Mouse (Mus musculus): ENCODE measurements around the gene Slc2a3.
"Not testable (repeated sequence)": the region's sequence is repeated elsewhere in the genome, so short reads cannot be mapped to it uniquely, and the experiment has no call there.

Slc2a3 gene

GRCm38 (mm10) chr6:122810022-122810614 is 8.7 kb upstream of the Slc2a3 start:
- DNase-seq (ENCODE audit: low read depth) = peak; percentile 94

- peak; percentile 91 for DNase-seq (ENCODE audit: low read depth)
These were observed 3.0 kb upstream of the Slc2a3 start for GRCm38 (mm10) chr6:122804418-122804817.

- DNase-seq (ENCODE audit: low read depth) = peak; percentile 76
These were observed 518 bp upstream of the Slc2a3 start for GRCm38 (mm10) chr6:122801801-122802514.

DNA sequence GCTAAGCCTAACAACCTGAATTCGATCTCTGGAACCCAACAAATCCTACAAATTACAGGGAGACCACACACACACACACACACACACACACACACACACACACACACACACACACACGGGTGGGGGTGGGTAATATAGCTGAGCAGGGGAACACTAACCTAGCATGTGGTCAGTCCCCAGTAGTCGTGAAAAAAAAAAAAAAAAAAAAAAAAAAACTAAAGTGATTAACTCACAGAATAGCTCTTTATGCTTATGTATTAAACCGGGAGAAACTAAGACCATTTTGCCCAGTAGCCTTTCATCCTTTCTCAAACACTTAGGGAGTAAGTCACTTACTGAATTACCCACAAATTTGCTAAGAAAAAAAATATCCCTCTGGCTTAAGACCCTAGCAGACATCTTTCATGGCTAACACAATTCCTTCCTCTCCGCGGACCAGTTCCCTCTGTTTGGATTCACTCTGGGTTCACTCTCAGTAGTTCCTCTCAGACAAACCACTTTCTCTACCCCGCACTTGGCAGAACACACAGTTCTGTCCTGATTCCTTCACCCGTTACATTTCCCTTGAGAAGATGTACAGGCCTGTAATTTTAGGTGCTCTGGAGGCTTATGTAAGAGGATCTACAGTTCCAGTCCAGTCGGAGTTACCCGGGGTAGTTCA is 670 bp downstream of the Slc2a3 start:
- peak; percentile 66 for DNase-seq (ENCODE audit: low read depth)

GRCm38 (mm10) chr6:122795254-122795935 is 6.0 kb downstream of the Slc2a3 start:
- DNase-seq (ENCODE audit: low read depth) = no peak

- peak; percentile 88 for DNase-seq (ENCODE audit: low read depth)
These were observed 15.2 kb downstream of the Slc2a3 start for GRCm38 (mm10) chr6:122786275-122786674.

DNA sequence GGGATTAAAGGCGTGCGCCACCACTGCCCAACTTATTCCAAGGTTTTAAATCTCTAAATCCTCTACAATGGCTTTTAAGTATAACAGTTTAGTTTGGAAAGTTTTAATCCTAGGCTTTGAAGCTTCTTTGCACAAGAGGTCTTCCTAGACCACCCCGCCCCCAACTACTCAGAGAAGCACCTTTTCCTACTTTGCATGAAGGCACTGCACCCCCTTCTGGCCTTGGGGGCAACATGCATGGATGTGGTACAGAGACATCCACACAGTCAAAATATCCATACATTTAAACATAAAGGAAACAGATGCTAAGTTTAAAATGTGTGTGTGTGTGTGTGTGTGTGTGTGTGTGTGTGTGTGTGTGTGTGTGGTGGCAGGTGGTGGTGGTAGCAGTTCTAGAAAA is 16.6 kb downstream of the Slc2a3 start:
- no peak for DNase-seq (ENCODE audit: low read depth)

GRCm38 (mm10) chr6:122782164-122782563 is 19.3 kb downstream of the Slc2a3 start:
- no peak for DNase-seq (ENCODE audit: low read depth)

DNA sequence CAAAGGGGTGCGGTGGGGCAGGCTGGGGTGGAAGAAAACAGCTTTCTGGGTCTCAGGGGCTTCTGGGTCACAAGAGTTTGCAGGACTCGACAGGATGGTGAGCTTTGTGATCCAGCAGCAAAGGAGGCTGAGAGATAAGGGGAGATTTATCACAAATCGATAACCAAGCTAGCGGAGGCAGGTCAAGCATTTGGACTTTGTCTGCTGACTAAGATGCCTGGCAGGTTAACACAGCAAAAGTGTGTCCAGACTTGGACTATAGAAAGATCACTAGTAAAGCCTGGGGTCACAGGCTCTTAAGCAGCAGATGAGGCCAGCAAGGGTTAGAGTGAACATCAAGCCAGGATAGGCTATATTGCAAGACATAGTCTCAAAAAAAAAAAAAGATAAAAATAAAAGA is 20.3 kb downstream of the Slc2a3 start:
- DNase-seq (ENCODE audit: low read depth) = no peak

DNA sequence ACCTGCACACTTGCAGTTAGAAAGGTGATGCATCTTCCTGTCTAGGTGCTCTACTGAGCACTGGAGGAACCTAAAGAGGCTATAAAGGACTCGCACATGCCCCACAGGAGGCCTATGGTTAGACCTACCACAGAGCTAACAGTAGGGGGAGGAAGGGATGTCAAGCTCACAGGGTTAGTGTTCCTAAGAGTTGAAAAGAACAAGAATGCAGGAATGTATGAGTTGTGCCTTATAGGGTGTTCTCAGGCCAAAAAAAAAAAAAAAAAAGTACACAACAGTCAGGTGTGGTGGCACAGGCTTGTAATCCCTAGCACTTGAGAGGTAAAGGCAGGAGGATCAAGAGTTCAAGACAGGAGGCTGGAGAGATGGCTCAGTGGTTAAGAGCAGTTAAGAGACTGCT is 21.5 kb downstream of the Slc2a3 start:
- no peak for DNase-seq (ENCODE audit: low read depth)

DNA sequence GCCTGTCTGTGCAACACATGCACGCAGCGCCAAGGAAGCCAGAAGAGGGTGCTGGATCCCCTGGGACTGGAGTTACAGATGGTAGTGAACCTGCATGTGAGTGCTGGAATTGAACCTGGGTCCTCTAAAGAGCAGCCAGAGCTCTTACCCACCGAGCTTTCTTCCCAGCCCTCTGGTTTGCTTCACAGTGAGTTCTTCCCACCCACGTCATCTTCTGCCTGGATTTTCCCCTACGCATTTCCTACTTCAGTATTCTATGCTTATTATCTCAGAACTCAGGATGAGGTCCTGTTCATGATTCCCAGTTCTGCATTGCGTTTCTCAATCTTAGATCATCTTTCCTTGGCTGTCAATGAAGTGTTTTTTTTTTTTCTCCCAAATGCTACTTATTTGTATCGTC is 25.4 kb downstream of the Slc2a3 start:
- no peak for DNase-seq (ENCODE audit: low read depth)

GRCm38 (mm10) chr6:122774345-122774744 is 27.1 kb downstream of the Slc2a3 start:
- DNase-seq (ENCODE audit: low read depth) = no peak

GRCm38 (mm10) chr6:122772701-122773100 is 28.7 kb downstream of the Slc2a3 start:
- no peak for DNase-seq (ENCODE audit: low read depth)

GRCm38 (mm10) chr6:122770760-122771315 is 30.6 kb downstream of the Slc2a3 start:
- DNase-seq (ENCODE audit: low read depth) = no peak

- no peak for DNase-seq (ENCODE audit: low read depth)
These were observed 31.4 kb downstream of the Slc2a3 start for GRCm38 (mm10) chr6:122769771-122770759.

DNA sequence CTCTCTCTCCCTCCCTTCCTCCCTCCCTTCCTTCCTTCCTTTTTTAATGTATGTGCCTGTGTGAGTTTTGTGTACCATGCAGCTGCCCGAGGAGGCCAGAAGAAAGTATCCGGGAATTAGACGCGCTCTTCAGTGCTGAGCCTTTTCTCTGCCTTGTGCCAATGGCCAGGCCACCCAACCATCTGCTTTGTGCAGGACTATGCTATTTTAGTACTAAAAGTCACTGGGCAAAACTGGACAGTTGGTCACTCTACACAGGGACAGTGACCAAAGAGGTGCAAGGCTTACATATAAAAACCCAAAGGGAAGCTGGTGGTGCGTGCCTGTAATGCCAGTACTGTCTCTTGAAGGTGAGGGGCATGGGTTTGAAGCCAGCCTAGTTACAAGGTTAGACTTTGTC is 33.2 kb downstream of the Slc2a3 start:
- no peak for DNase-seq (ENCODE audit: low read depth)

GRCm38 (mm10) chr6:122767012-122767411 is 34.4 kb downstream of the Slc2a3 start:
- not testable (repeated sequence) for DNase-seq (ENCODE audit: low read depth)

DNA sequence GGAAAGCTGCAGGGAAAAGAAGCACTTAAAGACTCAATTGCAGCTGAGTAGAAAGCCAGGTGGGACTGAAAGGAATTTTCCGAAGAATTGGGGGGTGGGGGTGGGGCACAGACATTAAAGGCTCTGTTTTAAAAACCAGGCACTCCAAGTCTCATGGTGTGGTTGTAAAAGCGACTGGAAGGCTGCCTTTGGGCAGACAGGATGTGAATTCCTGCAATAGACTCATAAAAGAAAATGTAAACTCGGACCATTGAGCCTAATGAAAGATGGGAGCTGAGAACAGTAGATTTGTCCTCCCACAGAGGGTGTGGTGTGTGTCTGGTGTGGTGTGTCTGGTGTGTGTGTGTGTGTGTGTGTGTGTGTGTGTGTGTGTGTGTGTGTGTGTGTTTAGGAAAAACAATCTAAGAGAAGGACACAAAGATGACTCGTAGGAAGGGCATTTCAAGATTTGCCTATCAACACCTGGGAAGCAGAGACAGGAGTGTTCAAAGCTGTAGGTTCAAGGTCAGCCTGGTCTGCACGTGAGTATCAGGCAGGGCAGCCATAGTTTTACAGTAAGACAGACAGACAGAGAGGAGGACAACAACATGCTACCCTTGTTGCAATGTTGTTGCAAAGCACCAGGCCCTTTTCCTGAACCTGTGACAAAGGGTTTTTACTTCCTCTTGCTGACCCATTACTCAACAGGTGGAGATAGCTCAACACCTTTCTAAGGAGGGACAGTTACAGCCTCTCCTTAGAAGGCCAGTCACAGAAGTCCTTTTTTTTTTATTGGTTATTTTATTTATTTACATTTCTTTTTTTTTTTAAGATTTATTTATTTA is 35.1 kb downstream of the Slc2a3 start:
- DNase-seq (ENCODE audit: low read depth) = no peak

DNA sequence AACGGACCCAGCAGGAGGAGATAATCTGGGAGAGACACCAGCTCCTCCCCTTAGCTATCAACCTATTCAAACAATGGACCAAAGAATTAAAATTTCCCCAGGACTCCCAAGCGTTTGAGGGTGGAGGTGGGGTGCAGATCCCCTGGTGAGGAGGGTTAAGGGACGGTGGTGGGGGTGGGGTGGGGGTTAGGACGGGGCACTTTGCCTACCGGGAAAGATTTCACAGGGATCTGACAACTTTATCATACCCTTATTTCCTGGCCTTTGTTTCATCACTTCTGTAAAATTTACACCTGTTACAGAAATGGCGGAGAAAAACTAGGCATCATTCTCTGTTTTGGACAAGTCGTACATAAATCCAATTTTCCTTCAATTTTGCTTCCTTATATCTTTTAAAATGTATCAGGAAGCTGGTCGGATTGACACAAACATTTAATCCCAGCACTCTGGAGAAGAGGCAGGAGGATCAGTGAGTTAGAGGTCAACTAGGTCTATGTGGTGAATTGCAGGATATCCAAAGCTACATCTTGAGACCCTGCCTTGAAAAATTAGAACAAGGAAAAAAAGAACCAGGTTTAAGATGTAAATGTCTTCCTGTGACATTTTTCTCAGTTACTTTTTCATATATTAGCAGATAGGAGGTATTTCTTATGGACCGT is 36.0 kb downstream of the Slc2a3 start:
- DNase-seq (ENCODE audit: low read depth) = no peak
